Mouse (Mus musculus) layer of hippocampus, postnatal 25 days (tissue): ENCODE results near the gene Cacna1d. TPM values are rescaled to one million over a fixed set of nuclear protein-coding genes. Genes with fewer than 3 reads are reported as not detected.
A peak's percentile ranks its signal among the peaks of the same experiment; 100 is the strongest.

Experiments
- DNase-seq, 2 experiments: peaks; one replicate each; pipeline ENCODE4 v3.0.0; 2022; ENCODE audit warnings: mixed read lengths in 2 of 2, low spot score in 1 of 2; ENCODE audit errors: extremely low spot score in 1 of 2
- total RNA-seq, 2 experiments: library from RNA; stranded (reverse); gene quantifications; 2 replicates each; pipeline ENCODE4 v1.2.3; 2021

Cacna1d gene
- total RNA-seq, 2 experiments from 2014 or later: 35.9 to 53.8 TPM

- DNase-seq: peak in 1 of 2 experiments; percentile 4
Observed at GRCm38 (mm10) chr14:30182624-30183524, 308.4 kb downstream of the Cacna1d start.

- no peak for DNase-seq
Observed at GRCm38 (mm10) chr14:30178306-30178705, 312.9 kb downstream of the Cacna1d start.

- no peak for DNase-seq
Observed at GRCm38 (mm10) chr14:30177850-30178249, 313.4 kb downstream of the Cacna1d start.

- no peak for DNase-seq
Observed at GRCm38 (mm10) chr14:30175362-30175761, 315.9 kb downstream of the Cacna1d start.

GRCm38 (mm10) chr14:30172821-30173755 is 318.2 kb downstream of the Cacna1d start:
- DNase-seq: no peak

GRCm38 (mm10) chr14:30171593-30171992 is 319.7 kb downstream of the Cacna1d start:
- no peak for DNase-seq

- no peak for DNase-seq
Observed at GRCm38 (mm10) chr14:30171008-30171407, 320.2 kb downstream of the Cacna1d start.

GRCm38 (mm10) chr14:30169455-30169854 is 321.8 kb downstream of the Cacna1d start:
- no peak for DNase-seq

- no peak for DNase-seq
Observed at GRCm38 (mm10) chr14:30168902-30169301, 322.4 kb downstream of the Cacna1d start.

- DNase-seq: no peak
Observed at GRCm38 (mm10) chr14:30168387-30168786, 322.9 kb downstream of the Cacna1d start.

- no peak for DNase-seq
Observed at GRCm38 (mm10) chr14:30167606-30168005, 323.6 kb downstream of the Cacna1d start.

- no peak for DNase-seq
Observed at GRCm38 (mm10) chr14:30166036-30166435, 325.2 kb downstream of the Cacna1d start.

- peak in 1 of 2 experiments; percentile 35 for DNase-seq
Observed at GRCm38 (mm10) chr14:30163733-30164708, 327.2 kb downstream of the Cacna1d start.

- DNase-seq: peak in 1 of 2 experiments; percentile 44
Observed at GRCm38 (mm10) chr14:30147774-30148173, 343.5 kb downstream of the Cacna1d start.

GRCm38 (mm10) chr14:30138379-30138964 is 352.8 kb downstream of the Cacna1d start:
- no peak for DNase-seq

GRCm38 (mm10) chr14:30137961-30138360 is 353.3 kb downstream of the Cacna1d start:
- no peak for DNase-seq

GRCm38 (mm10) chr14:30136965-30137364 is 354.3 kb downstream of the Cacna1d start:
- peak; percentile 70 to 84 for DNase-seq

- DNase-seq: no peak
Observed at GRCm38 (mm10) chr14:30135351-30135750, 355.9 kb downstream of the Cacna1d start.

GRCm38 (mm10) chr14:30133684-30134083 is 357.6 kb downstream of the Cacna1d start:
- no peak for DNase-seq
